Mouse (Mus musculus) ES-E14 (cell line): ENCODE results near the gene Fam160a1. TPM values are rescaled to one million over a fixed set of nuclear protein-coding genes. Genes with fewer than 3 reads are reported as not detected.

Experiments
- DNase-seq: peaks from one replicate; pipeline ENCODE4 v3.0.0-alpha.2; 2013; ENCODE audit warnings: low read depth, low spot score
- H3K27ac ChIP-seq: 2 replicates; pipeline ENCODE4 v1.5.1; 2012; ENCODE audit warnings: low read depth, mild to moderate bottlenecking, low read length, moderate library complexity, mixed read lengths; ENCODE audit not compliant: poor library complexity, insufficient read depth, severe bottlenecking
- H3K36me3 ChIP-seq: 2 replicates; pipeline ENCODE4 v1.6.1; 2012; ENCODE audit warnings: mild to moderate bottlenecking, low read length, moderate library complexity, mixed read lengths; ENCODE audit not compliant: control insufficient read depth, poor library complexity, insufficient read depth, severe bottlenecking
- H3K4me1 ChIP-seq, 2 experiments: fragments of 150-350 bp in 1 of 2; sonication (generic) in 1 of 2; 2 replicates each; pipeline ENCODE4 v1.6.1; 2012; ENCODE audit warnings: low read length in 2 of 2, mild to moderate bottlenecking in 1 of 2, mixed read lengths in 1 of 2; ENCODE audit not compliant: control insufficient read depth in 2 of 2, insufficient read depth in 2 of 2, poor library complexity in 1 of 2
- H3K4me3 ChIP-seq, 2 experiments: fragments of 150-350 bp in 1 of 2; sonication (generic) in 1 of 2; 2 replicates each; pipeline ENCODE4 v1.5.1; 2012; ENCODE audit warnings: low read length in 2 of 2, low read depth in 1 of 2, mild to moderate bottlenecking in 1 of 2, mixed read lengths in 1 of 2; ENCODE audit not compliant: insufficient read depth in 1 of 2, poor library complexity in 1 of 2, severe bottlenecking in 1 of 2
- H3K9ac ChIP-seq: 2 replicates; pipeline ENCODE4 v1.6.1; 2012; ENCODE audit warnings: low read depth, mild to moderate bottlenecking, low read length, mixed read lengths; ENCODE audit not compliant: poor library complexity, insufficient read depth, severe bottlenecking
- H3K9me3 ChIP-seq: fragments of 150-350 bp; sonication (generic); 2 replicates; pipeline ENCODE4 v1.6.1; 2012; ENCODE audit warnings: low read depth, mild to moderate bottlenecking, low read length; ENCODE audit not compliant: control insufficient read depth, insufficient read depth
- CHD2 ChIP-seq: IDR thresholded peaks from 2 replicates; pipeline ENCODE4 v1.6.1; 2014; ENCODE audit warnings: mild to moderate bottlenecking, low read depth, low read length, inconsistent platforms
- HCFC1 ChIP-seq: IDR thresholded peaks from 2 replicates; pipeline ENCODE4 v1.6.1; 2012; ENCODE audit warnings: low read length, inconsistent platforms, borderline replicate concordance; ENCODE audit not compliant: insufficient read depth
- MAFK ChIP-seq: IDR thresholded peaks from 2 replicates; pipeline ENCODE4 v1.6.1; 2014; ENCODE audit warnings: mild to moderate bottlenecking, low read depth, low read length, inconsistent platforms; ENCODE audit not compliant: insufficient read depth
- ZC3H11A ChIP-seq: IDR thresholded peaks from 2 replicates; pipeline ENCODE4 v1.6.1; 2012; ENCODE audit warnings: low read depth, mild to moderate bottlenecking, inconsistent platforms, low read length, borderline replicate concordance
- ZNF384 ChIP-seq: IDR thresholded peaks from 2 replicates; pipeline ENCODE4 v1.6.1; 2012; ENCODE audit warnings: low read depth, low read length, inconsistent platforms
- in situ Hi-C, 2 experiments: fragments of 600-800 bp; cut with MboI; formaldehyde crosslinking; loops; one replicate each; pipeline ENCODE4 v1.15.1; 2025; ENCODE audit warnings: low sequenced_read_pairs in 2 of 2, inconsistent platforms in 1 of 2; ENCODE audit not compliant: unreplicated experiment in 2 of 2
- total RNA-seq: library from RNA; depleted of rRNA; stranded (reverse); fragments of 300-350 nt; gene quantifications from 2 replicates; pipeline ENCODE4 v1.2.3, GENCODE M21; 2012

The Fam160a1 gene
- total RNA-seq, 1 experiment: 1.4 TPM

DNA sequence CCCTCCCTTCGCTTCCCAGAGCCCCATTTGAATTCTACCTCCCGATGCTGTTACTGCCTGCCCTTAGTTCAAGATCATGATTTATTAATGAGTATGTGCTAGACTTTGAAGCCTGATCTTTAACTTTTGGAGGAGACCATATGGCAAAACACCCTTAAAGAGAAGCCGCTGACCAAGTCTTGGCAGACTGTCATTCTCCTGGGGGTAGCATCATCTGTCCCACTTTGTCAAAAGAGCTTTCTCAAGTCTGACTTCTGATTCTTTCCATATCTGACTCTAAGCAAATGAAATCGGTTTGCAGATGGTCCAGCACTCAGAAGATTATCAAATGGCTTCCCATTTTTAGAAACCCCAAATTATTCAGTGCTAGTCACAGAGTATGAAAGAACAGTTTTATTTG lies 27.3 kb downstream of the Fam160a1 start:
- no peaks in the 10 kb centered on the region for H3K9me3 ChIP-seq
- H3K9ac ChIP-seq: no peak overlapping the region
- TF ChIP-seq ZC3H11A (no peak), HCFC1 (no peak), MAFK (no peak), ZNF384 (no peak), CHD2 (no peak)
- H3K4me1 ChIP-seq: no peaks in the 10 kb centered on the region
- no peak overlapping the region for H3K27ac ChIP-seq
- no peak for DNase-seq
- in situ Hi-C loops: no loop called here
- no peaks in the 10 kb centered on the region for H3K36me3 ChIP-seq
- no peak overlapping the region for H3K4me3 ChIP-seq

DNA sequence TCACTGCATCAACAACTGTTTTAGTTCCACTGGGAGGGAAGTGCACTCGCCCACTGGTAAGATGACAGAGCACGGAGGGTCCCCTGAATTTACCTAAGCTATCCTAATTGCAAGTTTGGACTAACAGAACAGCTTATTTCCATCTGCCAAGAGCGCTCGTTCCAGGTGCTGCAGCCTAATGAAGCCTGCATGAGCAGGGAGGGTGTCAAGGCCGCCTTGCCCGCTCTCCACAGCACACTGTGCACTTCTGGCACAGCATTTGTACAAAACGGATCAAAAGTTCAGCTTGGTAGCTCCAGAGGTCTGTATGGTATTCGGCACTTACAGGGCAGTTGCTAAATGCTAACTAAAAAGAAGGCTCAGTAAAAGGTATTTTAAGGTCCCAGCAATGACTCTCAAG lies 30.6 kb downstream of the Fam160a1 start:
- Histone ChIP-seq H3K9me3 (no peaks in the 10 kb centered on the region), H3K4me1 (no peaks in the 10 kb centered on the region), H3K4me3 (no peak overlapping the region), H3K36me3 (no peaks in the 10 kb centered on the region), H3K9ac (no peak overlapping the region), H3K27ac (no peak overlapping the region)
- TF ChIP-seq CHD2 (no peak), ZNF384 (no peak), ZC3H11A (no peak), MAFK (no peak), HCFC1 (no peak)
- no peak for DNase-seq
- in situ Hi-C loops: no loop called here

DNA sequence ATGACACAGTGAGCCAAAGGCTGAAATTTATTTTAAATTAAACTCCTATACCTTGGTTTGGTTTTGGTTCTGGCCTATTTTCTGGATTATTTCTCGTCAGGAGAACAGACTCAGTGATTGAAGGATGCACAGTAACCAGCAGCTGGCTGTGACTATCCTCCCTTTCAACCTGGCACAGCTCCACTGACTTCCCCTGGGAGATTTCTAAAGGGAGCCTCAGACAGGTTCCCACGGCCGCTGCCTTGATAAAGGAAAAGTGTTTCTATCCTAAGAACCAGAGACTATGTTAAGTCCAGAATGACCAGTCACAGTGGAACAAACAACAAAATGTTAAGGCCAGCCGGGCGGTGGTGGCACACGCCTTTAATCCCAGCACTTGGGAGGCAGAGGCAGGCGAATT lies 36.2 kb downstream of the Fam160a1 start:
- Histone ChIP-seq H3K36me3 (no peaks in the 10 kb centered on the region), H3K27ac (no peak overlapping the region), H3K9me3 (no peaks in the 10 kb centered on the region), H3K9ac (no peak overlapping the region), H3K4me3 (no peak overlapping the region), H3K4me1 (no peaks in the 10 kb centered on the region)
- TF ChIP-seq CHD2 (no peak), MAFK (no peak), ZC3H11A (no peak), ZNF384 (no peak), HCFC1 (no peak)
- in situ Hi-C loops: no loop called here
- no peak for DNase-seq

DNA sequence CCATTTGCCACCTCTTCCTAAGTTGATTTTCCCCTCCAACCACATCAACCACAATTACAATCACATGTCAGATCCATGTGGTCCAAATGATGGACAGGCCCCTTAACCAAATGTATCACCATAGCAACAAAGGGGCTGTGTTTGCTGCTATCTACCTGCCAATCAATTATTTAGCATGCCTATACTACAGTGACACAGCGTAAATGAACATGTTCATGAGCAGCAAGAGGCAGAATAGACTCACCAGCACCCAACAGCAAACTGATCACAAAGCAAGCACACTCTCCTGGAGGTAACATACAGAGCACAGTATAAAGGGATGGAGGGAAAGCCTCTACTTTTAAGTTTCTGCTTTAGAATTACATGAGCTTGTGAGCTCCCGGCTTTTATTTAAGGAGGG lies 36.8 kb downstream of the Fam160a1 start:
- no peaks in the 10 kb centered on the region for H3K9me3 ChIP-seq
- no peak overlapping the region for H3K4me3 ChIP-seq
- DNase-seq: no peak
- H3K27ac ChIP-seq: no peak overlapping the region
- no peaks in the 10 kb centered on the region for H3K36me3 ChIP-seq
- no peak for TF ChIP-seq CHD2
- no peak for TF ChIP-seq ZNF384
- no peak for TF ChIP-seq ZC3H11A
- TF ChIP-seq MAFK: no peak
- no peak for TF ChIP-seq HCFC1
- in situ Hi-C loops: no loop called here
- no peaks in the 10 kb centered on the region for H3K4me1 ChIP-seq
- no peak overlapping the region for H3K9ac ChIP-seq

DNA sequence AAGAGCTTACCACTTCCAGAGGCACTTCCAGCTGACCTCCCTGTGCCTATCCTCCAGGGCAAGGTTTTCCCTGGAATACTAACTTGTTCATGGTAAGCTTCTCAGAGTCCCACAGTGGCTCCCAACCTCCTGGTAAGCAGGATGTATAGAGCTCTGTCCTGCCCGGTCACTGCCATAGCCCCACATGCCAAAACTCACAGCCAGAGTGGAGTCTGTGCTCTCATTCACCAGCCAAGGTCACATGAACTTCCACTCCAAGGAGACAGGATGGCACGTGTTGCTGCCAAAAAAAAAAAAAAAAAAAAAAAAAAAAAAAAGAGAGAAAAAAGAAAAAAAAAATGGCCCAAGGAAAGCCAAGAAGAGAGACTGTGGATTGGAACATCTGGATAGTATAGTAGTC lies 39.2 kb downstream of the Fam160a1 start:
- TF ChIP-seq ZNF384: 0 out of 2 replicates have a peak, but pooled peaks have one; percentile 39
- TF ChIP-seq CHD2: no peak
- no peak for TF ChIP-seq HCFC1
- TF ChIP-seq MAFK: no peak
- TF ChIP-seq ZC3H11A: no peak
- in situ Hi-C loops: no loop called here
- Histone ChIP-seq H3K4me3 (no peak overlapping the region), H3K9ac (no peak overlapping the region), H3K9me3 (no peaks in the 10 kb centered on the region), H3K36me3 (no peaks in the 10 kb centered on the region), H3K27ac (no peak overlapping the region), H3K4me1 (no peaks in the 10 kb centered on the region)
- no peak for DNase-seq
